Mouse (Mus musculus): ENCODE data around the gene March6.

DNA sequence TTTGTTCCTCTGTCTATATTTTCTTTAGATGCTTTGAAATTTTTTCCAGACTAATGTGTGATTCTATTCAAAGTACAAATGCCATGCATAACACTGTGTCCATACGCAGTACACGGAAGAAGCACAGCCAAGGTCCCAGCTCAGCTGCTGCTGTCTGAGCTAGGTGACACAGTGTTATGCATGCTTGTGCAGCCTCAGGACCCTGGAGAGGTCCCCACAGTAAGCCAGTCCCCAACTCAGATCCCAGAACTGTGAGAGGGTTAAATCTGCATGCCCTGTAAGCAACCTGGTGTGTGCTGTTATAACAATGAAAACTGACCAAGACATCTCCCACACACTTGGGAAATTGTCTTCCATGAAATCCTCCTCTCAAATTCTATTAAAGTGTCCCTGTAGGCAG lies 100.8 kb downstream of the March6 start:
- no peak for TF ChIP-seq POLR2A (IDR thresholded peaks at IDR 0.05; ENCODE audit: borderline replicate concordance, extremely low read depth, insufficient read depth, insufficient read length, poor library complexity, severe bottlenecking)
- no peak for TF ChIP-seq CTCF (IDR thresholded peaks at IDR 0.05; ENCODE audit: borderline replicate concordance, extremely low read depth, insufficient read depth, insufficient read length)
